Mouse (Mus musculus) G1E (cell line): ENCODE measurements around the gene Iqschfp.

Experiments
- CTCF ChIP-seq: IDR thresholded peaks from 2 replicates; pipeline ENCODE4 v1.5.1; 2012; ENCODE audit warnings: low read depth, low read length, inconsistent platforms, mixed read lengths
- GATA1 ChIP-seq: IDR thresholded peaks from 2 replicates; pipeline ENCODE4 v1.6.1; 2012; ENCODE audit warnings: borderline replicate concordance, low read length, inconsistent platforms, mixed read lengths
- GATA2 ChIP-seq: IDR thresholded peaks from 2 replicates; pipeline ENCODE4 v1.6.1; 2012; ENCODE audit warnings: low read depth, low read length, inconsistent platforms, borderline replicate concordance
- POLR2AphosphoS5 ChIP-seq: IDR thresholded peaks from 2 replicates; pipeline ENCODE4 v1.6.1; 2012; ENCODE audit warnings: low read depth, low read length, inconsistent platforms; ENCODE audit not compliant: insufficient replicate concordance
- TAL1 ChIP-seq: conservative IDR thresholded peaks from 2 replicates; pipeline ENCODE4 v1.6.1; 2012; ENCODE audit warnings: low read depth, low read length, inconsistent platforms, mixed read lengths

GRCm38 (mm10) chr3:68466643-68467042 lies 574.6 kb downstream of the Iqschfp start:
- TF ChIP-seq CTCF (no peak), GATA1 (no peak), TAL1 (no peak), POLR2AphosphoS5 (no peak), GATA2 (no peak)
